Mouse (Mus musculus): ENCODE measurements around the gene Celsr3.

Celsr3 gene

GRCm38 (mm10) chr9:108806831-108807230 lies 19.3 kb upstream of the Celsr3 start:
- DNase-seq (ENCODE audit: low read depth, low spot score): no peak

GRCm38 (mm10) chr9:108807674-108808073 lies 18.4 kb upstream of the Celsr3 start:
- no peak for DNase-seq (ENCODE audit: low read depth, low spot score)

- peak; percentile 88 for DNase-seq (ENCODE audit: low read depth, low spot score)
Observed at GRCm38 (mm10) chr9:108808163-108808665, 17.9 kb upstream of the Celsr3 start, which contains the start of gene Nckipsd. Nckipsd (plus strand) TSS chr9:108808368.

- no peak for DNase-seq (ENCODE audit: low read depth, low spot score)
Observed at GRCm38 (mm10) chr9:108809188-108809587, 16.9 kb upstream of the Celsr3 start.

GRCm38 (mm10) chr9:108809723-108810122 lies 16.4 kb upstream of the Celsr3 start:
- DNase-seq (ENCODE audit: low read depth, low spot score): no peak

- DNase-seq (ENCODE audit: low read depth, low spot score): no peak
Observed at GRCm38 (mm10) chr9:108810516-108810915, 15.6 kb upstream of the Celsr3 start.

GRCm38 (mm10) chr9:108815557-108815956 lies 10.6 kb upstream of the Celsr3 start:
- no peak for DNase-seq (ENCODE audit: low read depth, low spot score)

GRCm38 (mm10) chr9:108819495-108819894 lies 6.6 kb upstream of the Celsr3 start:
- peak; percentile 71 for DNase-seq (ENCODE audit: low read depth, low spot score)

GRCm38 (mm10) chr9:108820077-108820476 lies 6.0 kb upstream of the Celsr3 start:
- DNase-seq (ENCODE audit: low read depth, low spot score): no peak

- DNase-seq (ENCODE audit: low read depth, low spot score): no peak
Observed at GRCm38 (mm10) chr9:108824144-108824685, 1.9 kb upstream of the Celsr3 start.

GRCm38 (mm10) chr9:108824755-108825413 lies 1.2 kb upstream of the Celsr3 start:
- DNase-seq (ENCODE audit: low read depth, low spot score): no peak

GRCm38 (mm10) chr9:108826700-108827340 lies 700 bp downstream of the Celsr3 start:
- peak; percentile 36 for DNase-seq (ENCODE audit: low read depth, low spot score)

- no peak for DNase-seq (ENCODE audit: low read depth, low spot score)
Observed at GRCm38 (mm10) chr9:108827454-108827853, 1.3 kb downstream of the Celsr3 start.

GRCm38 (mm10) chr9:108827906-108828305 lies 1.8 kb downstream of the Celsr3 start:
- no peak for DNase-seq (ENCODE audit: low read depth, low spot score)

- no peak for DNase-seq (ENCODE audit: low read depth, low spot score)
Observed at GRCm38 (mm10) chr9:108831637-108832036, 5.5 kb downstream of the Celsr3 start.

- DNase-seq (ENCODE audit: low read depth, low spot score): peak; percentile 66
Observed at GRCm38 (mm10) chr9:108832390-108833108, 6.4 kb downstream of the Celsr3 start.

GRCm38 (mm10) chr9:108842989-108843388 lies 16.9 kb downstream of the Celsr3 start:
- DNase-seq (ENCODE audit: low read depth, low spot score): no peak

- DNase-seq (ENCODE audit: low read depth, low spot score): peak; percentile 5
Observed at GRCm38 (mm10) chr9:108845390-108845789, 19.3 kb downstream of the Celsr3 start.

- no peak for DNase-seq (ENCODE audit: low read depth, low spot score)
Observed at GRCm38 (mm10) chr9:108847374-108847773, 21.3 kb downstream of the Celsr3 start.

GRCm38 (mm10) chr9:108848419-108848818 lies 22.3 kb downstream of the Celsr3 start:
- DNase-seq (ENCODE audit: low read depth, low spot score): no peak

- DNase-seq (ENCODE audit: low read depth, low spot score): peak; percentile 4
Observed at GRCm38 (mm10) chr9:108852976-108853375, 26.9 kb downstream of the Celsr3 start, which contains the start of gene Slc26a6. Slc26a6 (plus strand) TSS chr9:108853283.
